Mouse (Mus musculus) left cerebral cortex, postnatal 36 days (tissue): ENCODE data around the gene Tmem17. TPM values are rescaled to one million over a fixed set of nuclear protein-coding genes. Genes with fewer than 3 reads are reported as not detected.

ENCODE experiments used
- DNase-seq, 2 experiments: peaks; one replicate each; pipeline ENCODE4 v3.0.0; 2021 to 2022; ENCODE audit warnings: low spot score in 2 of 2, mixed read lengths in 1 of 2
- intact Hi-C: fragments of 180-260 bp; cut with DNase I; formaldehyde crosslinking; loops from one replicate; pipeline ENCODE4 v1.15.1; 2025
- total RNA-seq, 2 experiments: library from RNA; stranded (reverse); gene quantifications; 2 replicates each; pipeline ENCODE4 v1.2.3; 2021

Gene Tmem17
- total RNA-seq, 2 experiments from 2014 or later = 6.6 to 6.7 TPM

GRCm38 (mm10) chr11:22563706-22564105 is 51.8 kb downstream of the Tmem17 start:
- intact Hi-C loops = no loop called here
- DNase-seq = no peak

GRCm38 (mm10) chr11:22564676-22565075 is 52.8 kb downstream of the Tmem17 start:
- intact Hi-C loops = no loop called here
- no peak for DNase-seq

Other genes with a start within 250 kb of the Tmem17 start
- 10 to 100 TPM; 50.5 to 57.5 TPM for gene Ehbp1, start 169.8 kb upstream of the Tmem17 start, total RNA-seq